Mouse (Mus musculus): ENCODE results near the gene Rom1. TPM values are rescaled to one million over a fixed set of nuclear protein-coding genes. Genes with fewer than 3 reads are reported as not detected.

Rom1 gene
- polyA plus RNA-seq, 1 experiment from 2014 or later = 4.0 TPM

DNA sequence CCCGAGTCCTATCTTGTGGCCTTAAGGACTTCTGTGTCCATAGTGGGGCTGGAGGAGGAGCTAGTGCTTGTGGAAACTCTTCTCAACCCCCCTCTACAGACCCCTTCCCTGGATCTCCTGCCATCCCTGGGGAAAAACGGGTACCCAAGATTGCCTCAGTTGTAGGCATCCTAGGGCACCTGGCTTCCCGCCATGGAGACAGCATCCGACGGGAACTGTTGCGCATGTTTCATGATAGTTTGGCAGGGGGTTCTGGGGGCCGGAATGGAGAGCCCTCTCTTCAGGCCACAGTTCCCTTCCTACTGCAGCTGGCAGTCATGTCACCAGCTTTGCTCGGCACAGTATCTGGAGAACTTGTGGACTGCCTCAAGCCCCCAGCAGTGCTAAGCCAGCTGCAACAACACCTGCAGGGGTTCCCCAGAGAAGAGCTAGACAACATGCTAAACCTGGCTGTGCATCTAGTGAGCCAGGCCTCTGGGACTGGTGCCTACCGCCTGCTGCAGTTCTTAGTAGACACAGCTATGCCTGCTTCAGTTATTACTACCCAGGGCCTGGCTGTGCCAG is 33.7 kb downstream of the Rom1 start:
- H3K4me1 ChIP-seq (replicated peaks; ENCODE audit: control insufficient read depth, insufficient read depth, low read length) = peaks cover 24% of the 10 kb centered on the region
- ATAC-seq (ENCODE audit: low read depth) = no peak
- no peak overlapping the region for H3K4me3 ChIP-seq (ENCODE audit: low read length)
- H3K27ac ChIP-seq (ENCODE audit: low read length) = no peak overlapping the region
- peak overlapping the region; percentile 22; the same call in 1 of the 2 replicates for H3K9ac ChIP-seq (ENCODE audit: low read length)
- no peak overlapping the region for H3K4me2 ChIP-seq (ENCODE audit: low read depth, low read length)
- H3K9me3 ChIP-seq (ENCODE audit: control insufficient read depth, low read length) = no peaks in the 10 kb centered on the region
- WGBS = 87% methylated on average over 9 of the region's 9 CpGs
- peaks cover 11% of the 10 kb centered on the region for H3K36me3 ChIP-seq (ENCODE audit: control insufficient read depth, insufficient read depth, low read length)
- H3K27me3 ChIP-seq (ENCODE audit: control insufficient read depth, insufficient read depth, low read depth, low read length) = no peaks in the 10 kb centered on the region

- peak within 1 kb of the TSS; percentile 96 for H3K9ac ChIP-seq (ENCODE audit: low read length)
- H3K9me3 ChIP-seq (ENCODE audit: control insufficient read depth, low read length) = no peaks in the 10 kb centered on the region
- peaks cover 11% of the 10 kb centered on the region for H3K36me3 ChIP-seq (ENCODE audit: control insufficient read depth, insufficient read depth, low read length)
- H3K27me3 ChIP-seq (ENCODE audit: control insufficient read depth, insufficient read depth, low read depth, low read length) = no peaks in the 10 kb centered on the region
- peak within 1 kb of the TSS; percentile 77 for H3K27ac ChIP-seq (ENCODE audit: low read length)
- peaks cover 21% of the 10 kb centered on the region for H3K4me1 ChIP-seq (replicated peaks; ENCODE audit: control insufficient read depth, insufficient read depth, low read length)
- peak within 1 kb of the TSS; percentile 82 for H3K4me3 ChIP-seq (ENCODE audit: low read length)
- H3K4me2 ChIP-seq (ENCODE audit: low read depth, low read length) = peak within 1 kb of the TSS; percentile 88
- 1% methylated on average over 54 of the region's 54 CpGs for WGBS
- peak; percentile 56 for ATAC-seq (ENCODE audit: low read depth)
Observed at GRCm38 (mm10) chr19:8892829-8893766, 36.1 kb downstream of the Rom1 start, which contains the start of gene Ints5. Gene Ints5, plus strand, starts transcription at chr19:8893005.

DNA sequence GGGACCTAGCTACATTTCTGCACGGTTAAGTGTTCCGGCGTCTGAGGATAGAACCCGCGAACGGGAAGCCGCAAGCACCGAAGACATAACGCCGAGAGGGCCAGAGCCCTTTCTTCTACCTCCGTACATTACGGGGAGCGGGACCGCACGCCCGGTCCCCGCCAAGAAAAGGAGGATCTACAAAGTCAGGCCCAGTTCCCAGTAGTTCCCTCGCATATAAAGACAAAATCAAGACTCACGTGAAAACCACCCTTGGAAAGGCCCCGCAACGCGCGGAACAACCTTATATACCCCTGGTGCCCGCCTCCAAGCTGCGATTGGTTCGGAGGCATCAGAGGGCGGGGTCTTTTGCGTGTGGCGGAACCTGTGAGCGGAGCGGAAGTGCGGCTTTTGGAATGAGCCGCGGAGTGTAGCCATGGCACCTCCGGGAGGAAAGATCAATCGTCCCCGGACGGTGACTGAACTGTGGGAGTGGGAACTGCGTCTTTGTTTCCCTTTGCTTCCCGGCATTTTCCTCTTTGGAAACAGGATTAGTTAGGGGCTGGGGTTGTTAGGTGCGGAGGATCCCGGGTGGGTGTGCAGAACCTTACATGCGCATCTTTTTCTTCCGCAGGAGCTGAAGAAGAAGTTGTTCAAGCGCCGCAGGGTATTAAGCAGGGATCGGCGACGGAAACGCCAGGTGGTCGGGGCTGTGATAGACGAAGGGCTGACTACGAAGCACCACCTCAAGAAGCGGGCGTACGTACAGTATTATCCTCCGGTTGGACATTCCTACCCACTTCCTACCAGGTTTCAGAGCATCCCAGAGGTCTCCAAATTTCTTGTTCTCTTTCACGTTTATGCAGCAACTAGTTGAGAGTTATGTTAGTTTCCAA is 40.4 kb downstream of the Rom1 start, which contains the start of the genes 1810009A15Rik and Gm49416:
Gene 1810009A15Rik (plus strand): TSS at position 343 of the 875 bp plus-strand sequence.
Gene Gm49416 (plus strand): TSS at position 416 of the 875 bp plus-strand sequence.
- peak within 1 kb of the TSS; percentile 83 for H3K27ac ChIP-seq (ENCODE audit: low read length)
- H3K4me3 ChIP-seq (ENCODE audit: low read length) = peak within 1 kb of the TSS; percentile 76
- no peaks in the 10 kb centered on the region for H3K27me3 ChIP-seq (ENCODE audit: control insufficient read depth, insufficient read depth, low read depth, low read length)
- H3K36me3 ChIP-seq (ENCODE audit: control insufficient read depth, insufficient read depth, low read length) = peaks cover 8% of the 10 kb centered on the region; the same call in 1 of the 2 replicates
- peaks cover 16% of the 10 kb centered on the region for H3K4me1 ChIP-seq (replicated peaks; ENCODE audit: control insufficient read depth, insufficient read depth, low read length)
- peak within 1 kb of the TSS; percentile 84 for H3K9ac ChIP-seq (ENCODE audit: low read length)
- 1% methylated on average over 58 of the region's 58 CpGs for WGBS
- no peaks in the 10 kb centered on the region for H3K9me3 ChIP-seq (ENCODE audit: control insufficient read depth, low read length)
- H3K4me2 ChIP-seq (ENCODE audit: low read depth, low read length) = peak within 1 kb of the TSS; percentile 79
- ATAC-seq (ENCODE audit: low read depth) = peak; percentile 96

DNA sequence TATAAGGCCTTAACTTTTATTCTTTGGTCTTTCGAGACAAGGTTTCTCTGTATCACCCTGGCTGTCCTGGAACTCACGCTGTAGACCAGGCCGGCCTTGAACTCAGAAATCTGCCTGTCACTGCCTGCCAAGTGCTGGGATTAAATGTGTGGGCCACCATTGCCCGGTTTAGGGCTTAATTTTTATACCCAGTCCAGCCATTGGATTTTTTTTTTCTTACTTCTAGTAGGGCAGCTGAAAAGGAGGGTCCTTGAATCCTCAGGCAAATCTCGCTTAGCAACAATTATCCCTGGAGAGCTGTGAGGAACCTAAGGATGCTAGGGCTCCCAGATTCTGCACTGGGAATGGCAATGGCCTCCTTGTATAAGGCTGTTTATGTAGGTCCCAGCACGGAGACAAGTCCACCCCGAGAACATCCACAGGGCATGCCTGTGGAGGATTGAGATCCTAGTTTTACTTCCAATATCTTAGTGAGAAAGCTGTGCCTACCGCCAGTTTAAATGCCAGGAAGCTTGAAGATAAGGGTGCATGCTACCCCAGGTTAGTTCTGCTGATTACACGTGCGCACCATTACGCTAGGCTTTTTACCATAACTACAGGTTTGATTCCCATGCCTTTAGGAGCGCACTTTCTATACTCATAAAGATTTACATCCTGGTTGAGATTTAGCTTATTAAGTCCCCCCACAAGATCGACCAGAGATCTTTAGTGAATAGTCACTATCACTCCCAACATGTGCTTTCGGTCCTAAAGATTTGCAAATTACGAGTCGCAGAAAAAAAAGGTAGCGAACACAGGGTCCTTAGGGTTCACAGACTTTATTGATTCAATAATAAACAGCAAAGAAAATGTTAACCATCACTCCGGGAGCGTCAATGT is 41.3 kb downstream of the Rom1 start:
- Histone ChIP-seq H3K9me3 (ENCODE audit: control insufficient read depth, low read length) (no peaks in the 10 kb centered on the region), H3K36me3 (ENCODE audit: control insufficient read depth, insufficient read depth, low read length) (peaks cover 8% of the 10 kb centered on the region; the same call in 1 of the 2 replicates), H3K9ac (ENCODE audit: low read length) (peak overlapping the region; percentile 84), H3K27me3 (ENCODE audit: control insufficient read depth, insufficient read depth, low read depth, low read length) (no peaks in the 10 kb centered on the region), H3K27ac (ENCODE audit: low read length) (peak overlapping the region; percentile 77), H3K4me3 (ENCODE audit: low read length) (peak overlapping the region; percentile 76), H3K4me2 (ENCODE audit: low read depth, low read length) (peak overlapping the region; percentile 79), H3K4me1 (replicated peaks; ENCODE audit: control insufficient read depth, insufficient read depth, low read length) (peaks cover 12% of the 10 kb centered on the region)
- 10% methylated on average over 19 of the region's 19 CpGs for WGBS
- no peak for ATAC-seq (ENCODE audit: low read depth)

GRCm38 (mm10) chr19:8886916-8887584 is 42.1 kb downstream of the Rom1 start:
- Histone ChIP-seq H3K27me3 (ENCODE audit: control insufficient read depth, insufficient read depth, low read depth, low read length) (no peaks in the 10 kb centered on the region), H3K9ac (ENCODE audit: low read length) (peak overlapping the region; percentile 84), H3K4me2 (ENCODE audit: low read depth, low read length) (peak overlapping the region; percentile 79; the same call in 1 of the 2 replicates), H3K36me3 (ENCODE audit: control insufficient read depth, insufficient read depth, low read length) (peaks cover 8% of the 10 kb centered on the region; the same call in 1 of the 2 replicates), H3K27ac (ENCODE audit: low read length) (peak overlapping the region; percentile 77), H3K9me3 (ENCODE audit: control insufficient read depth, low read length) (no peaks in the 10 kb centered on the region), H3K4me1 (replicated peaks; ENCODE audit: control insufficient read depth, insufficient read depth, low read length) (peaks cover 12% of the 10 kb centered on the region), H3K4me3 (ENCODE audit: low read length) (peak overlapping the region; percentile 76; the same call in 1 of the 2 replicates)
- WGBS = 48% methylated on average over 1 of the region's 1 CpGs
- ATAC-seq (ENCODE audit: low read depth) = no peak

DNA sequence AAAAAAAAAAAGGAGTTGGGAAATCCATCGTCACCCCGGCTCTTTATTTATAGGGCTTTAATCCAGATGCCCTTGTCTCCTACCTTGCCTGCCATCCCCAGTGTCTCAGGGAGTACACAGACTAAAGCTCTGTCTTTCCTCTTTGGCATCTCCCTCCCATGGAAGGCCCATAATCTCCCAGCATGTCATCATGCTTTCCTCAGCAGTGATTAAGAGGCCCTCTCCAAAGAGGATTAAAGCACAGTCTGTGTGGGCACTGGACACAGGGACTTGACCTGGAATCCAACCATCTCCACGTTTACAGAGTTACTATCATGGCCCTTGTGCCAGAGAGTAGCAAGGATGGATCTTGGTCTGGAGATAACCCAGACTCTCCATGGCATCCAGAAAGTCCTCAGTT is 45.5 kb downstream of the Rom1 start, which contains the start of the genes Lbhd1 and Gm49403:
Gene Lbhd1 (plus strand): TSS at position 117 of the 400 bp plus-strand sequence.
Gene Gm49403 (plus strand): TSS at position 315 of the 400 bp plus-strand sequence.
- no peak for ATAC-seq (ENCODE audit: low read depth)
- peaks cover 6% of the 10 kb centered on the region for H3K4me1 ChIP-seq (replicated peaks; ENCODE audit: control insufficient read depth, insufficient read depth, low read length)
- H3K9me3 ChIP-seq (ENCODE audit: control insufficient read depth, low read length) = no peaks in the 10 kb centered on the region
- H3K9ac ChIP-seq (ENCODE audit: low read length) = no peak within 1 kb of the TSS
- H3K27ac ChIP-seq (ENCODE audit: low read length) = no peak within 1 kb of the TSS
- H3K36me3 ChIP-seq (ENCODE audit: control insufficient read depth, insufficient read depth, low read length) = no peaks in the 10 kb centered on the region
- no peak within 1 kb of the TSS for H3K4me3 ChIP-seq (ENCODE audit: low read length)
- 69% methylated on average over 3 of the region's 3 CpGs for WGBS
- H3K4me2 ChIP-seq (ENCODE audit: low read depth, low read length) = no peak within 1 kb of the TSS
- H3K27me3 ChIP-seq (ENCODE audit: control insufficient read depth, insufficient read depth, low read depth, low read length) = no peaks in the 10 kb centered on the region

GRCm38 (mm10) chr19:8881034-8881392 is 48.1 kb downstream of the Rom1 start:
- Histone ChIP-seq H3K4me3 (ENCODE audit: low read length) (peak overlapping the region; percentile 83), H3K27me3 (ENCODE audit: control insufficient read depth, insufficient read depth, low read depth, low read length) (no peaks in the 10 kb centered on the region), H3K4me2 (ENCODE audit: low read depth, low read length) (peak overlapping the region; percentile 82), H3K4me1 (replicated peaks; ENCODE audit: control insufficient read depth, insufficient read depth, low read length) (no peaks in the 10 kb centered on the region; the same call in 1 of the 2 replicates), H3K9me3 (ENCODE audit: control insufficient read depth, low read length) (no peaks in the 10 kb centered on the region), H3K27ac (ENCODE audit: low read length) (no peak overlapping the region), H3K9ac (ENCODE audit: low read length) (peak overlapping the region; percentile 89), H3K36me3 (ENCODE audit: control insufficient read depth, insufficient read depth, low read length) (peaks cover 3% of the 10 kb centered on the region; the same call in 1 of the 2 replicates)
- WGBS = 9% methylated on average over 3 of the region's 3 CpGs
- ATAC-seq (ENCODE audit: low read depth) = no peak

All from lung, embryonic 16.5 days (tissue).